Mouse (Mus musculus) embryonic facial prominence, embryonic 11.5 days (tissue): ENCODE results near the gene Stk39. TPM values are rescaled to one million over a fixed set of nuclear protein-coding genes. Genes with fewer than 3 reads are reported as not detected.
A peak's percentile ranks its signal among the peaks of the same experiment; 100 is the strongest.

ENCODE experiments used
- ATAC-seq: fragments of 200-750 bp; cut with Nextera tagmentation; replicated peaks from 2 replicates; pipeline ENCODE4 v1.8.0; 2017; ENCODE audit warnings: low read depth; ENCODE audit not compliant: insufficient number of reproducible peaks, low FRiP score, low TSS enrichment
- DNase-seq: peaks from one replicate; pipeline ENCODE4 v3.0.0-alpha.2; 2015; ENCODE audit warnings: low spot score
- H3K27ac ChIP-seq: fragments of 300-500 bp; sonication (generic); replicated peaks from 2 replicates; pipeline ENCODE4 v1.5.1; 2014; ENCODE audit warnings: mild to moderate bottlenecking, low read depth, low read length, control low read depth
- H3K27me3 ChIP-seq: fragments of 300-500 bp; sonication (generic); 2 replicates; pipeline ENCODE4 v1.6.1; 2014; ENCODE audit warnings: mild to moderate bottlenecking, low read length, moderate library complexity, mixed read lengths; ENCODE audit not compliant: control insufficient read depth, insufficient read depth
- H3K36me3 ChIP-seq: fragments of 300-500 bp; sonication (generic); replicated peaks from 2 replicates; pipeline ENCODE4 v1.6.1; 2014; ENCODE audit warnings: low read depth, mild to moderate bottlenecking, low read length, moderate library complexity, mixed read lengths; ENCODE audit not compliant: control insufficient read depth, insufficient read depth
- H3K4me1 ChIP-seq: fragments of 300-500 bp; sonication (generic); 2 replicates; pipeline ENCODE4 v1.6.1; 2014; ENCODE audit warnings: low read length, mixed read lengths; ENCODE audit not compliant: control insufficient read depth, insufficient read depth
- H3K4me2 ChIP-seq: fragments of 300-500 bp; sonication (generic); 2 replicates; pipeline ENCODE4 v1.6.1; 2014; ENCODE audit warnings: low read depth, mild to moderate bottlenecking, control low read depth, low read length, moderate library complexity
- H3K4me3 ChIP-seq: fragments of 300-500 bp; sonication (generic); 2 replicates; pipeline ENCODE4 v1.5.1; 2014; ENCODE audit warnings: low read depth, low read length, control low read depth
- H3K9ac ChIP-seq: fragments of 300-500 bp; sonication (generic); replicated peaks from 2 replicates; pipeline ENCODE4 v1.6.1; 2014; ENCODE audit warnings: mild to moderate bottlenecking, control low read depth, low read length
- H3K9me3 ChIP-seq: fragments of 300-500 bp; sonication (generic); replicated peaks from 2 replicates; pipeline ENCODE4 v1.6.1; 2016; ENCODE audit warnings: mild to moderate bottlenecking, low read length, inconsistent platforms, mixed read lengths; ENCODE audit not compliant: control insufficient read depth
- WGBS: fragments of 180-500 bp; shearing (Covaris S2); extraction: QIAGEN DNeasy Blood & Tissue Kit; methylation state at CpG from one replicate; pipeline ENCODE4 v1.1.7; 2014; 5-methylcytosine and 5-hydroxymethylcytosine counted together
- polyA plus RNA-seq: library from polyadenylated mRNA; unstranded; fragments of >200 nt; fragmentation: Nextera tagmentation; extraction: Ambion mirVana; gene quantifications from 2 replicates; pipeline ENCODE4 v1.2.1, GENCODE M21; 2014

Gene Stk39
- polyA plus RNA-seq, 1 experiment from 2014 or later = 26.9 TPM

GRCm38 (mm10) chr2:68317452-68317851, 154.6 kb downstream of the Stk39 start:
- Histone ChIP-seq H3K9me3 (no peaks in the 10 kb centered on the region), H3K4me2 (no peak overlapping the region), H3K4me3 (no peak overlapping the region), H3K9ac (no peak overlapping the region), H3K27me3 (no peaks in the 10 kb centered on the region), H3K27ac (no peak overlapping the region), H3K36me3 (no peaks in the 10 kb centered on the region), H3K4me1 (no peaks in the 10 kb centered on the region)
- ATAC-seq (no peak), DNase-seq (no peak)
- 83% methylated on average over 2 of the region's 2 CpGs for WGBS

GRCm38 (mm10) chr2:68315258-68315657, 156.8 kb downstream of the Stk39 start:
- Histone ChIP-seq H3K9ac (no peak overlapping the region), H3K9me3 (no peaks in the 10 kb centered on the region), H3K27ac (no peak overlapping the region), H3K4me2 (no peak overlapping the region), H3K27me3 (no peaks in the 10 kb centered on the region), H3K4me1 (no peaks in the 10 kb centered on the region), H3K36me3 (no peaks in the 10 kb centered on the region), H3K4me3 (no peak overlapping the region)
- WGBS = 78% methylated on average over 11 of the region's 11 CpGs
- ATAC-seq = no peak; the same call in 1 of the 2 replicates
- no peak for DNase-seq

- DNase-seq (peak; percentile 46), ATAC-seq (no peak)
- Histone ChIP-seq H3K9me3 (no peaks in the 10 kb centered on the region), H3K9ac (no peak overlapping the region), H3K4me3 (no peak overlapping the region), H3K27ac (no peak overlapping the region), H3K4me1 (no peaks in the 10 kb centered on the region), H3K27me3 (no peaks in the 10 kb centered on the region), H3K36me3 (no peaks in the 10 kb centered on the region), H3K4me2 (no peak overlapping the region)
- WGBS = 84% methylated on average over 3 of the region's 3 CpGs
Measured at GRCm38 (mm10) chr2:68310121-68310520, 161.9 kb downstream of the Stk39 start.

- H3K27ac ChIP-seq = no peak overlapping the region
- H3K4me2 ChIP-seq = no peak overlapping the region
- 72% methylated on average over 4 of the region's 4 CpGs for WGBS
- DNase-seq (peak; percentile 42), ATAC-seq (no peak)
- H3K4me3 ChIP-seq = no peak overlapping the region
- no peaks in the 10 kb centered on the region for H3K4me1 ChIP-seq
- no peaks in the 10 kb centered on the region for H3K36me3 ChIP-seq
- H3K9ac ChIP-seq = no peak overlapping the region
- H3K27me3 ChIP-seq = no peaks in the 10 kb centered on the region
- H3K9me3 ChIP-seq = no peaks in the 10 kb centered on the region
Measured at GRCm38 (mm10) chr2:68306519-68306918, 165.5 kb downstream of the Stk39 start.

- ATAC-seq (no peak), DNase-seq (no peak)
- WGBS = 88% methylated on average over 6 of the region's 6 CpGs
- Histone ChIP-seq H3K27me3 (no peaks in the 10 kb centered on the region), H3K4me2 (no peak overlapping the region), H3K4me1 (no peaks in the 10 kb centered on the region), H3K9me3 (no peaks in the 10 kb centered on the region), H3K36me3 (no peaks in the 10 kb centered on the region), H3K9ac (no peak overlapping the region), H3K4me3 (no peak overlapping the region), H3K27ac (no peak overlapping the region)
Measured at GRCm38 (mm10) chr2:68304771-68305460, 167.2 kb downstream of the Stk39 start.

GRCm38 (mm10) chr2:68301811-68302542, 170.1 kb downstream of the Stk39 start:
- 74% methylated on average over 4 of the region's 4 CpGs for WGBS
- Histone ChIP-seq H3K4me1 (no peaks in the 10 kb centered on the region), H3K9me3 (no peaks in the 10 kb centered on the region), H3K9ac (no peak overlapping the region), H3K4me3 (no peak overlapping the region), H3K4me2 (no peak overlapping the region), H3K36me3 (no peaks in the 10 kb centered on the region), H3K27me3 (no peaks in the 10 kb centered on the region), H3K27ac (no peak overlapping the region)
- ATAC-seq (no peak), DNase-seq (peak; percentile 10)

- ATAC-seq = no peak
- H3K4me2 ChIP-seq = no peak overlapping the region
Measured at GRCm38 (mm10) chr2:68298356-68298755, 173.7 kb downstream of the Stk39 start.

GRCm38 (mm10) chr2:68297955-68298354, 174.1 kb downstream of the Stk39 start:
- ATAC-seq = no peak
- H3K36me3 ChIP-seq = no peaks in the 10 kb centered on the region
- H3K9me3 ChIP-seq = no peaks in the 10 kb centered on the region
- no peaks in the 10 kb centered on the region for H3K27me3 ChIP-seq
- 91% methylated on average over 2 of the region's 2 CpGs for WGBS
- no peak for DNase-seq
- H3K27ac ChIP-seq = no peak overlapping the region
- no peak overlapping the region for H3K9ac ChIP-seq
- H3K4me2 ChIP-seq = no peak overlapping the region
- no peaks in the 10 kb centered on the region for H3K4me1 ChIP-seq
- H3K4me3 ChIP-seq = no peak overlapping the region

More at GRCm38 (mm10) chr2:68298356-68298755, 173.7 kb downstream of the Stk39 start:
- no peak overlapping the region for H3K9ac ChIP-seq
- DNase-seq = no peak
- 94% methylated on average over 3 of the region's 3 CpGs for WGBS
- H3K36me3 ChIP-seq = no peaks in the 10 kb centered on the region
- H3K4me3 ChIP-seq = no peak overlapping the region
- no peaks in the 10 kb centered on the region for H3K27me3 ChIP-seq
- no peaks in the 10 kb centered on the region for H3K4me1 ChIP-seq
- no peaks in the 10 kb centered on the region for H3K9me3 ChIP-seq
- no peak overlapping the region for H3K27ac ChIP-seq
